Mouse (Mus musculus) brain, embryonic 14.5 days (tissue): ENCODE results near the gene Skiv2l.
"Not testable (repeated sequence)": the region's sequence is repeated elsewhere in the genome, so short reads cannot be mapped to it uniquely, and the experiment has no call there.

Source experiments
- CTCF ChIP-seq: fragments of 200-500 bp; IDR thresholded peaks from 2 replicates; pipeline ENCODE4 v1.5.1; 2012; ENCODE audit warnings: inconsistent platforms, mild to moderate bottlenecking, moderate library complexity, borderline replicate concordance; ENCODE audit not compliant: insufficient read depth, insufficient read length; ENCODE audit errors: extremely low read depth
- POLR2A ChIP-seq: fragments of 200-500 bp; IDR thresholded peaks from 2 replicates; pipeline ENCODE4 v1.6.1; 2012; ENCODE audit warnings: mild to moderate bottlenecking, inconsistent platforms, borderline replicate concordance; ENCODE audit not compliant: poor library complexity, insufficient read depth, insufficient read length, severe bottlenecking; ENCODE audit errors: extremely low read depth

GRCm38 (mm10) chr17:34797211-34797995 is 52.6 kb downstream of the Skiv2l start:
- not testable (repeated sequence) for TF ChIP-seq CTCF, POLR2A
